ENCODE assay signal across 22 mouse cellular contexts in the genomic region with DNA sequence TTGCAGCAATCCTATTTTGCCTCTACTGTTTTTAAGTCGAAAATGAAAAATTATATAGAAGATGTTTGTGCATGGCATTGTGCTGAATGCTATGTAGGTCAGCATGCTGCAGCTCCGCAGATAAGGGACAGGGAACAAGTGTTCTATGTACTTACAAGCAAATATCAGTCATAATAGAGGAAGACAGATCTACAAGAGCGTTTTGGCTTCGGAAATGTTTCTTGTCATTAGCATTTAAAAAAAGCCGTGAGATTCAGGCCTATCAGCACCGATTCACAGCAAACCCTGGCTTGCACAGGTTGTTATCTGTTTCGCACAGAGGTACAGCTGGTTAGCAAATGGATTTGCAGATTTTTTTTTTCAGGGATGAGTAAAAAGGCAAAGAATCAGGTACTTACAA.
A peak's percentile ranks its signal among the peaks of the same experiment; 100 is the strongest.
DNase-seq lines count a peak whose midpoint lies in the region; ATAC-seq and TF ChIP-seq lines count a peak whose summit lies in the region.
"Had no signal": no experiment of that assay in that cellular context is flagged by ENCODE, and none has a peak within 500 bp of the region (broad histone marks: within the 10 kb centered on the region; RNA-seq: fewer than 3 reads in every experiment).

No protein-coding gene starts in this region.

- TF ChIP-seq POLR2A in brain, embryonic 14.5 days (IDR thresholded peaks at IDR 0.05; ENCODE audit: borderline replicate concordance, extremely low read depth, insufficient read depth, insufficient read length, poor library complexity, severe bottlenecking) = no peak

- H3K27ac ChIP-seq in hindbrain, embryonic 16.5 days (ENCODE audit: low read depth, low read length) = no peak overlapping the region
- no peak overlapping the region for H3K27ac ChIP-seq in hindbrain, embryonic 10.5 days
- H3K27ac ChIP-seq: embryonic facial prominence, embryonic 15.5 days; gastrocnemius, adult 2 months; heart, embryonic 10.5 days; layer of hippocampus, adult 2 months; limb, embryonic 15.5 days; liver, embryonic 15.5 days; neural tube, embryonic 13.5 days had no signal

- no peak overlapping the region for H3K4me3 ChIP-seq in hindbrain, embryonic 16.5 days (ENCODE audit: low read length)
- no peak overlapping the region for H3K4me3 ChIP-seq in hindbrain, embryonic 10.5 days
- H3K4me3 ChIP-seq: embryonic facial prominence, embryonic 15.5 days; gastrocnemius, adult 2 months; heart, embryonic 10.5 days; layer of hippocampus, adult 2 months; limb, embryonic 15.5 days; liver, embryonic 15.5 days; neural tube, embryonic 13.5 days had no signal

- no peaks in the 10 kb centered on the region for H3K27me3 ChIP-seq in hindbrain, embryonic 16.5 days (replicated peaks; ENCODE audit: control insufficient read depth, insufficient read depth, low read length)
- no peaks in the 10 kb centered on the region for H3K27me3 ChIP-seq in hindbrain, embryonic 10.5 days (ENCODE audit: insufficient read depth, poor library complexity, severe bottlenecking)
- H3K27me3 ChIP-seq: embryonic facial prominence, embryonic 15.5 days; limb, embryonic 15.5 days; liver, embryonic 15.5 days; neural tube, embryonic 13.5 days had no signal

- DNase-seq in hindbrain, embryonic 10.5 days (ENCODE audit: low spot score) = no peak
- DNase-seq in brain, embryonic 14.5 days (ENCODE audit: low read depth) = peak; percentile 72
- peak; percentile 55 for DNase-seq in retina, postnatal 1 day
- no peak for DNase-seq in right cerebral cortex, postnatal 4 days
- no peak for DNase-seq in kidney, adult 9 months
- DNase-seq: adrenal gland, postnatal 14 days; cerebellum, adult 18-20 months; cerebellum, postnatal 25 days; gastrocnemius, adult 2 months; kidney, adult 11 months; kidney, postnatal 10 days; layer of hippocampus, postnatal 36 days had no signal

- ATAC-seq in hindbrain, embryonic 16.5 days = peak; percentile 61
- peak; percentile 95 for ATAC-seq in megakaryocyte-erythroid progenitor cell, adult 5-6 weeks (replicated peaks; ENCODE audit: low FRiP score, low TSS enrichment, poor library complexity, severe bottlenecking)
- ATAC-seq: activated CD4-positive, CD25-positive, alpha-beta regulatory T cell, adult 4 months; lung, postnatal 0 days had no signal

- H3K4me1 ChIP-seq in hindbrain, embryonic 16.5 days (ENCODE audit: control insufficient read depth, insufficient read depth, low read depth, low read length) = no peaks in the 10 kb centered on the region
- peaks cover 10% of the 10 kb centered on the region for H3K4me1 ChIP-seq in hindbrain, embryonic 10.5 days (replicated peaks)
- H3K4me1 ChIP-seq: embryonic facial prominence, embryonic 15.5 days; heart, embryonic 10.5 days; limb, embryonic 15.5 days; liver, embryonic 15.5 days had no signal

- no peak overlapping the region for H3K4me2 ChIP-seq in hindbrain, embryonic 16.5 days (ENCODE audit: low read length)
- H3K4me2 ChIP-seq: embryonic facial prominence, embryonic 15.5 days; limb, embryonic 15.5 days; liver, embryonic 15.5 days; neural tube, embryonic 13.5 days had no signal

- no peak overlapping the region for H3K9ac ChIP-seq in hindbrain, embryonic 16.5 days (ENCODE audit: low read depth, low read length)
- H3K9ac ChIP-seq: embryonic facial prominence, embryonic 15.5 days; limb, embryonic 15.5 days; liver, embryonic 15.5 days; neural tube, embryonic 13.5 days had no signal

- H3K36me3 ChIP-seq in hindbrain, embryonic 16.5 days (ENCODE audit: control insufficient read depth, insufficient read depth, low read length) = no peaks in the 10 kb centered on the region
- no peaks in the 10 kb centered on the region for H3K36me3 ChIP-seq in hindbrain, embryonic 10.5 days
- H3K36me3 ChIP-seq: embryonic facial prominence, embryonic 15.5 days; heart, embryonic 10.5 days; limb, embryonic 15.5 days; liver, embryonic 15.5 days; neural tube, embryonic 13.5 days had no signal

- TF ChIP-seq CTCF in brain, embryonic 14.5 days (IDR thresholded peaks at IDR 0.05; ENCODE audit: borderline replicate concordance, extremely low read depth, insufficient read depth, insufficient read length) = no peak

- no peaks in the 10 kb centered on the region for H3K9me3 ChIP-seq in hindbrain, embryonic 16.5 days (ENCODE audit: control insufficient read depth, low read length)
- H3K9me3 ChIP-seq in hindbrain, embryonic 10.5 days = no peaks in the 10 kb centered on the region
- H3K9me3 ChIP-seq: embryonic facial prominence, embryonic 15.5 days; heart, embryonic 10.5 days; limb, embryonic 15.5 days; liver, embryonic 15.5 days; neural tube, embryonic 13.5 days had no signal

- WGBS in hindbrain, embryonic 16.5 days = 62% methylated on average over 7 of the region's 7 CpGs
- WGBS in hindbrain, embryonic 10.5 days = 89% methylated on average over 7 of the region's 7 CpGs

Comparison
In these comparisons a context has a peak if more than half of its experiments do, and no peak if none do; other contexts are left out.
1. DNase-seq: peak in brain, embryonic 14.5 days (single experiment) and retina, postnatal 1 day (single experiment); none in hindbrain, embryonic 10.5 days (single experiment), right cerebral cortex, postnatal 4 days (single experiment) and kidney, adult 9 months (single experiment).